Mouse (Mus musculus): Measurements from ENCODE around the gene Irak3.
"Not testable (repeated sequence)": the region's sequence is repeated elsewhere in the genome, so short reads cannot be mapped to it uniquely, and the experiment has no call there.

Irak3 gene

DNA sequence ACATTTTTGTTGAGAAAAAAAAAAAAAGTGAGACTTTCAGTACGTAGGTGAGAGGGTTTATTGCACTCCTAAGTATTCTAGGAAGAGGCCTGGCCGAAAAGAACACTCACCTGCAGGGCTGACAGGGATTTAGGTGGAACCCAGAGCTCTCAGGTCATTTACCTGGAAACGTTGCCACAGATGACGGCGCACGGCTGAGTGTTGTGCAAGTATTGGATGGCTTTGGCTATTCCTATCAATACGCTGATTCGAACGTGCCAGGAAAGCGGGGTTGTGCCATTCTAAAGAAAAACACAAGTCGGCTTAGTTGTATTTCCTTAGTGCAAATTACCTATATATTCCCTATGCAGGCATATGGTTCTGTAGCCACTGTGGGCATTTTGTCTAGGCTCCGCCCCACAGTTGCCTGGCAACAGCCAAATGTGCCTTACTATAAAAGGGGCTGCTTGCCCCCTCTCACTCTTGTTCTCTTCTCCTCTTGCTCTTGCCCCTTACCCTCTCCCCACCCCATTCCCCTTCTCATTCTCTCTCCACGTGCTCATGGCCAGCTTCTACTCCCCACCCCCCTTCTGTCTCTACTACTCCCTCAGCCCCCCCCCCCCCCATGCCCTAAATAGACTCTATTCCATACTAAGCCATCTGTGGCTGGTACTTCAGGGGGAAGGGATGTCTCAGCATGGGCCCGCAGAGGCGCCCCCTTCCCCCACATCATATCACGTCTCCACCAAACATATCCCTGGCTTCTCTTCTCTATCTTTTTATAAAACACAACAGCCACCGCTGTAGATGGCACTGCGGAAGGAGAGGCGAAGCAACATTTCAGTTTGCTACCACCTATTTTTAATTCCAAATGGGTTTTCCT lies 36.8 kb downstream of the Irak3 start:
- no peak for DNase-seq (ENCODE audit: extremely low read depth, insufficient read length, low spot score)

DNA sequence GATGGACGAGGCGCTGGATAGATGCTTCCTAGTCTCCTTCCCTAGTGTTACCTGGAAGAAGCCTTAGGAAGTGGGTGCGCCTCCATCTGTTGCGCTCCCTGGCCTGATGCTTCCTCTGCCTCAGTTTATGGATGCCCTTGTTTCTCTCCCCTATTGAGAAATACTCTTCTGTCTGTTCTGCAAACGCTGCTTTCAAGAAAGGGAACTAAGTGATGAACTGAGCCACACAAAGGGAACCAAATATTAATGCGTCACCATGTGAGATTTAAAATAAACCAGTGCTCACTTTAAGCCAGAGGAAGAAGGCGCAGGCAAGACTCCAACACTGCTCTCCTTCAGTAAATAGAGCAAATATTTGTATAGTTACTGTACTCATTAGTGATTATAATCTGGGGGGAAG lies 38.4 kb downstream of the Irak3 start:
- DNase-seq (ENCODE audit: extremely low read depth, insufficient read length, low spot score): no peak

DNA sequence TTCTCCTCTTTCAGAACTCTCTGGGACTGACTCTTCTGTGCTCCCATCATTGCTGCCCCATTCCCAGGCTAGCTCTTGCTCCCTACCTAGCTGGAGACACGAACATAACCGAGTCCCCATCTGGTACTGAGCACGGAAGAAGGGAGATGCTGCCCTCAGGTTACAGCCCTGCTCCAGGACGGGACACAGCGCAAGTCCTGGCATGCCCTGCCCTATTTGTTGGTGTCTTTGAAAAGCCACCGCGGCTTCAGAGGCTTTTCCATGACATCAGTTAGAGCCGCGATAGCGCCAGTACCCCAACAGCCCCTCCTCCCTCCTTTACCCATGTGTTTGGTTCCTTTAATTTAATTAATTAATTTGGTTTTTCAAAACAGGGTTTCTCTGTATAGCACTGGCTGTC lies 39.1 kb downstream of the Irak3 start:
- DNase-seq (ENCODE audit: extremely low read depth, insufficient read length, low spot score): no peak

DNA sequence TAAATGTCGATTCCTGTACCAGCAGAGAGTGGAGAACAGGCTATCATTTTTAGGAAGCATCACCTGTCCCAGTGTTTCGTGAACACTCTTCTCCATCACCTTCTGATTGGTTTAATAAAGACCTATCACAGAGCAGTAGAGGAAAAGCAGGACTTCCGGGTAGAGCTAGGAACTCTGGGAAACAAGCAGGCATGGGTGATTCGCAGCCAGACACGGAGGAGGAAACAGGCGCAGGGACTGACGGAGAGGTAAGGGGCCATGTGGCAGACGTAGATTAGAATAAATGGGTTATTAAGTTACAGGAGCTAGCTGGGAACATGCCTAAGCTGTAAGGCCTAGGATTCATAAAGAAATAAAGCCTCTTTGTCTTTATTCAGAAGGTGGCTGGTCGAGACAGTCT lies 41.4 kb downstream of the Irak3 start:
- no peak for DNase-seq (ENCODE audit: extremely low read depth, insufficient read length, low spot score)

DNA sequence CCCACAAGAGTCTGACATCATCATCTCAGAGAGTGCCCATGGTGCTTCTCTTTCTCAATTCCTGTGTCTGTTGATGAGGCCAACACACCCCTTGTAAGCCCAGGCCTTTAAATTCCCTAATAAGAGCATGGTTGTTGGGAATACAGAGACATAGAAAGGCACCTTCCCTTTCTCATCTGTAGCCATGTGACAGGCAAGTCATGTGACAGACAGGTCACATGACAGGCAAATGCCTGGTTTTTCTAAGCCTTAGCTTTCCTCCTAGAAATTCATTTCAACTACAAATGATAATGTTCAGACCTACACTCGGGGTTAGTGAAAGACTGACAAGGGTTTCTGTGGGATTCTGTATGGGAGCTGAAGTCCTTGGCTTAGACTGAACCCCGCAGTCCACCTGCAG lies 48.0 kb downstream of the Irak3 start:
- DNase-seq (ENCODE audit: extremely low read depth, insufficient read length, low spot score): no peak

DNA sequence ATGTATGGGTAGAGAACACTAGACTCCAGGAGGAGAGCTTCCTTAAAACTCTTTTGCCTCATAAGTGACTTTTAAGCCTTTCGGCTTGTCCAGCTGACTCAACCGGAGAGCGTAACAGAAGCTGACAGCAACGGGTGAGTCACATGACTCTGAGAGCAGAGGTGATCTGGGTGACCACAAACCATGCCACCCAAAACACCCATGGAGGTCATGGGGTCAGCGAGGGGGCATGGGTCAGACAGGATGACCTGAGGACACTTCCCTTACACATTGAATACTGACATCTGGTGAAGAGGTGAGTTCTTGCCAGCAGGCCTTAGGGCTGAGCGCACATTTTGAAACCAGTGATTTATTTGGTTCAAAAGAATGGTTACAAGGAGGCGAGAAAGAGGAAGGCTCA lies 50.3 kb downstream of the Irak3 start:
- DNase-seq (ENCODE audit: extremely low read depth, insufficient read length, low spot score): no peak

DNA sequence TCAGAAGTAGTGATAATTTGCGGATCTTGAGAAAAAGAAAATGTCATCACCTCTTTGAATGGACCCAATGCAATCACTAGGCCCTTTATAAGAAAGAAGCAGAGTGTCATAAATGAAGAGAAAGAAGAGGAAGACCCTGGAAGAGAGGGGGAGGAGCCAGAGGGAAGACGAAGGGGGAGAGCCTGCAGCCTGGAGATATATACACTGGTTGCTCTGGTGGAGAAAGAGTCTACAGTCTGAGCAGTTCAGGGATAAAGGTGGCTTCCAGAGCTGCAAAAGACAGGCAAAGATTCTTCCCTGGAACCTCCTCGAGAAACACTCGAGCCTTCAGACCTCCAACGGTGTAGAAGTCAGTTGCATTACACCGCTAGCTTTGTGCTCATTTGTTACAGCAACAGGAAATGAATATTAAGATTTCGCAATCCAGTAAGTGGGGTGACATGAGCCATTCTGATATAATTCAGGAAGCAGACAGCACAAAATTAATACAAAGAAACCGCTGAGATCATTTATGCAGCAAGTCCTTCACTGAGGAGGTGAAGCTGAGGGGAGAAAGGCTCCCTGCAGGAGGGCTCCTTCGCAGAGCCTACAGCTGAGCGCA lies 60.9 kb downstream of the Irak3 start:
- DNase-seq (ENCODE audit: extremely low read depth, insufficient read length, low spot score): no peak

DNA sequence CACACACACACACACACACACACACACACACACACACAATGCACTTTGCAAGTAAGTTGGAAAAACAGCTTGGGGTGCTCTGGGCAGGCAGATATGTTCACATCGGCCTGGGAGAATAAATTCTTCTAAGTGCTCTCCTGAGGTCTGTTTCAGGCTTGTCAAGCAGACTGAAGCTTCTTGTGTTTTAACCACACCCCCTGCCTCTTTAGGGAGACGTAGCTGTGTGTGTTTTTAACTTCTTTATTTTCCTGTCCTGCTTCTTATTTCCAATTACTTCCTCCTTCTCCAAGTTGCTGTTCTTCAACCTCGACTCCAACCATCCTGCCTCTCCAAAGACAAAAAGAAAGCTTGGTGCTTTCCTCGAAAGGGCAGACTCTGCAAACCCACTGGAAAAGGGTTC lies 61.7 kb downstream of the Irak3 start:
- DNase-seq (ENCODE audit: extremely low read depth, insufficient read length, low spot score): no peak

DNA sequence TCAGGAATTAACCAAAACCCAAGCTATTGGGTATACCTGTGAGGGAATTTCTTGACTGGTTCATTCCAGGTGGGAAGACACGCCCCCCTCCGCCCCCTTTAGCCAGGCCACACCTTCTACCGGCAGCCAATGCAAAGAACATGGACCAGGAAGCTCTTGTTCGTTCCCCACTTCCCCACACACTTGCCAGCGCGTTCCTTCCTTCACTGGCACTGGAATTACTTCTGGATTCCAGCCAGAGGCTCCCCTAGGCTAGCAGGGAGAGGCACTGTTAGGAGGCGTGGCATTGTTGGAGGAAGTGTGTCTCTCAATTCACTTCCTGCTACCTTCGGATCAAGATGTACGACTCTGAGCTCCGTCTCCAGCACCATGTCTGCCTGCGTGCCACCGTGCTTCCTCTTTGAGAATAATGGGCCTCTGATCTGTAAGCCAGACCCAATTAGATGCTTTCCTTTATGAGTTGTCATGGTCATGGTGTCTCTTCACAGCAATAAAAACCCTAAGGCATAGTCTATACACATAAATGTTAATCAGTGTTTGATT lies 65.8 kb downstream of the Irak3 start:
- no peak for DNase-seq (ENCODE audit: extremely low read depth, insufficient read length, low spot score)

DNA sequence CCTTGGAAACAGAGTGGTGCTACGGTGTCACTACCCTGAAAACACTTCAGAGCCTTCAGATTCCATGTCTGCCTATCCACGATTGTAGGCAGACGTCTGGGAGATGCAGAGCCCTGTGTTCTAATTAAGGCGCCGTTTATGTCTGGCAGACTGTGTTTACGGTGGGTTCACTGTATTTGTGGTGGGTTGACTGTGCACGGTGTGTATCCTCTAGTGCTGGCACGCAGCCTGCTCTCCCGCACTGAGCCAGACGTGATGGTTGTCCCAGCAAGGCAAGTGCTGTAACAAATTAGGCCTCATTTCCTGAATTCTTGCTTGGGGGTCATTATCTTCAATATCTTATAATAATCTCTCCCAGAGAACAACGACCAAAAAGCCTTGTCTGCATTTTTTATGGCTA lies 68.2 kb downstream of the Irak3 start:
- DNase-seq (ENCODE audit: extremely low read depth, insufficient read length, low spot score): no peak

DNA sequence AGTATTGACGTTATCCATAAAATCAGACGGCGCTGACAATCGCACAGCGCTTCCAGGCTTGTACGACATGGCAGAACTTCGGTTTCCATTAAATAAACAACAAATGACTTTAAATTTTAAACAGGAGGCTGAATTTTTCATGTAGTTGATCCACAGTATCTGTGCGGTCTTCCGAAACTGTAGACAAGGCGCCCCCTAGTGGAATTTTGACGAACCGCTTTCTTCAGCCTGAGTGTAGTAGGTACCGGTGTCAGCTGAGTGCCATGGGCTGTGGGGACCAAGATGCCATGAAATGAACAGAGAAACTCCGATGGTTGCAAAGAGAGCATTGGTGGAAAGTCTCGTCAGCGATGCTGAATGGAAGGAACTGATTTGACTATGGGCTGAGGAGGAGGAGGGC lies 71.3 kb downstream of the Irak3 start:
- DNase-seq (ENCODE audit: extremely low read depth, insufficient read length, low spot score): no peak

DNA sequence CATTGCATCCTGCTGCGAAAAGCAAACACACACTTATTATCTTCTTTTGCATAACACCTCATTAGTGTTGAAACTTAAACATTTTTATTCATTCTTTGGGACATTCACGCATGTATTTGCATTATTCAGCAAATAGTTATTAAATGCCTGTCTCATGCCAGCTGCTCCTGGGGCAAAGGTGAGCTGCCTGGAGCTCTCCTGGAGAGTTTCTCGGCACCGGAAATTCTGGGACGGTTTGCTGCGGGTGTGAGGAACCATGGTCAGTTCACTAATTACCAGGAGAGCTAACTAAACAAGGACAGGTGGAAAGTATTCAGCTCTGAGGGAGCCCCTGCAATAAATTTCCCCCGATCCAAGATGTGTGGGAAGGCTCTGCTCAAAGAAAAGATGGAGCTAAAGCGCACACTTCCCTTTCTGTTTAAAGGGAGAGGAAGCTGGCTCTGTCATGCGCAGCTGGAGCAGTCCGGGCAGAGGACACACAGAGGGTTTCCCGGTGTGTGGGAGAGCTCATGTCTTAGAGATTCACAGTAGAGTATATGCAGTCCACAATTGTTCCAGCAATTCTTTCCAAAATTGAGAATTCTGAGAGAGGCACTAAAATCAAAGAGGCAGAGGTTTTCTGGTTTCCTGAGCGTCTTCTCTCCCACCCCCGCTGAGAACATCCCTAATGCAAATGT lies 73.2 kb downstream of the Irak3 start:
- no peak for DNase-seq (ENCODE audit: extremely low read depth, insufficient read length, low spot score)

DNA sequence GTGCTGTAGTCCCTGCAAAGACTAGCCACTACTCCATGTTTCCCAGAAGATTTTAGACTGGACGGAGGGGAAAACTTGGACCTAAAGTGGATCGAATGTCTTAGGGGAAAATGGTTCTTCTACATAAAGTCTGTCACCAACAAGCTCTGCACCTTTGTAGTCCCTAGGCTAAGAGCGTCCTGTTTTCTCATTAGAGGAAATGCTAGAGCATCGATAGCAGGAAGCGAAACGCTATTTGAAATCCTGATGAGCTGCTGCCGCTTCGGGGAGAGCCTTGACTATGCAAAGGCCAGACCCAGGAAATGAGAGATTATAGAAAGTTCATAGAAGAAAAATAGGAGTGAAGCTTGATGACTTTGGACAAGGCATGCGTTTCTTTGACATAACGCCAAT lies 76.5 kb downstream of the Irak3 start:
- DNase-seq (ENCODE audit: extremely low read depth, insufficient read length, low spot score): no peak

DNA sequence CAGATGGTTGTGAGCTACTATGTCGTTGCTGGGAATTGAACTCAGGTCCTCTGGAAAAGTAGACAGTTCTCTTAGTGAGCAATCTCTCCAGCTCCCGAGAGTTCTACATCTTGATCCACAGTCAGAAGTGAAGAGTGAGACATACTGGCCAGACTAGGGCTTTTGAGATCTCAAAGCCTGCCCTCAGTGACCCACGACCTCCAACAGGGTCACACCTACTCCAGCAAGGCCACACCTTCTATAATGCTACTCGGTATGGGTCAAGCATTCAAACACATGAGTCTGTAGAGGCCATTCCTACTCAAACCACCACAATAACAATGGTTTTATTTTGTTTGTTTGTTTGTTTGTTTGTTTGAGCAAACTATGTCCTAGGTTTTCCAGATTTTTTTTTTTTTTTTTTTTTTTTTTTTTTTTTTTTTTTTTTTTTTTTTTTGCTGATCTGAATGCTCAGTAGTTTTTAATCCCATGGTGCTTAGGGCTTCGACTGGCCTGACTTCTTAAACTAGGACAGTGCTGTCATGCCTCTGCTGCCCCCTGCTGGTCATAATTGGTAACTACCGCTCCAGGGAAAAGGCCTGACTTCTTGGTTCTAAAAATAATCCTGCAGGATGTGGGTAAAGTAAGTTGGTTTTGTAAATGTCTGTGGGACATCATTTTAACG lies 77.0 kb downstream of the Irak3 start:
- peak; percentile 50 for DNase-seq (ENCODE audit: extremely low read depth, insufficient read length, low spot score)

DNA sequence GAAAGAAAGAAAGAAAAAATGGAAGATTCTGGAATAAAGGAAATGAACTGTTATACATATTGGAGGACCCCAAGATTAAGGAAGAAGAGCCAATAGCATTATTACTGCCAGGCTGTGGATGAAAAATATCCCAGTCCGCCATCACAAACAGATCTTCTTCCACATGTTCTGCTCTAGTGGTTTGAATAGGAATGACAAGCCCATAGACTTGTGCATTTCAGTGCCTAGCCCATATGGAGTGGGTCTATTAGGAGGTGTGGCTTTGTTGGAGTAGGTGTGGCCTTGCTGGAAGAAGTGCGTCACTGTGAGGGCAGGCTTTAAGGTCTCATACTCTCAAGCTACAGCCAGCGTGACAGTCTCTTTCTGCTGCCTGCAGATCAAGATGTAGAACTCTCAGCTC lies 78.2 kb downstream of the Irak3 start:
- no peak for DNase-seq (ENCODE audit: extremely low read depth, insufficient read length, low spot score)

DNA sequence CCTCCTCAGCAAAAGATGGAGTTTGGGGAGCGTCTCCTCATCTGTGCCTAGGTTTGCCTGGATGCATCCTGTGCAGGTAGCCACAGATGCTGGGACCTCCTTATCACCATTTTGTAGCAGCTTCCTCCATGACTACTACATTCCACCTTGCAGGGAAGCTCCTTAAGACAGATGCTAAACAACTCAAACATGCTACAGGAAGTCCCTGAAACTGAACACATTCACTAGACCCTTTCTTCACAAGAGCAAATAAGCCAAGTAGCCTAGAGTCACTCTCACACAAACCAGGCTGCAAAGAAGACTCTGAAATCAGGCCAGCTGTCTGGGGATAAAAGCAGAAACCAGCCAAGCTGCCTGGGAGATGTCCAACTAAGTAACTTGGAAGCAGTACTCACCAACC lies 86.7 kb downstream of the Irak3 start:
- DNase-seq (ENCODE audit: extremely low read depth, insufficient read length, low spot score): no peak

DNA sequence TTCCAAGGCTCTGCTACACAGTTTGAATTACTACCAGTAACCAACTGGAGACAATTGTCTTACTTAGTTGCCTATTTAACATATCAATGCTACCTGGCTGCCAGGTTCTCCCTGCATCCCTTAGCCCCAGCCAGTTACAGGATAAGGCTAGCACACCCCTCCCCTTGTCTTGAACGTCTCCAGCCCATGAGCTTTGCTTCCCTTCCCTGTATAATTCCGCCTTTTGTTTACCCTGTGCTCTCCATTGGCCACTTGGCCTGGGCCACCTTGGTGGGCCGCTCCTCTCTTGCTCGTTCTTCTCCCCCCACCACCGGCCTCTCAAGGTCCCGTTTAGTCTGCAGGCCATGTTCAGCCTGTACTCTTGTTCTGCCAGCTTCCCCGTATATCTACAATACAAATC lies 87.4 kb downstream of the Irak3 start:
- no peak for DNase-seq (ENCODE audit: extremely low read depth, insufficient read length, low spot score)

DNA sequence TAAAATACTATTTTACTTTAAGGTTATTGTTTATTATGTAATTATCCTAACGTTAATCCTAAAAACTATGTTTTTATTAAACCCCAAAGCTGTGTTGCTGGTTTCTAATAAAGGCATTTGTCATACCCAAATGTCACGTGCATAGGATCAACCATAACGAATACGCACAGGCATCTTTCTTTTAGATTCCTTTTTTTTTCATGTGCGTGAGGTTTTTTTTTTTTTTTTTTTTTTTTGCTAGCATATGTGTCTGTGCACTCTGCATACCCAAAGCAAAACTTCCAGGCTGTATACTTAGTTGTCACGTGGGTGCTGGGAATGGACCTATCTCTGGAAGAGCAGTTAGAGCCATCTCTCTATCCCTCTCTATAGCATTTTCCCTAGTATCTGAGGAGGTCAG lies 88.0 kb downstream of the Irak3 start:
- DNase-seq (ENCODE audit: extremely low read depth, insufficient read length, low spot score): no peak

DNA sequence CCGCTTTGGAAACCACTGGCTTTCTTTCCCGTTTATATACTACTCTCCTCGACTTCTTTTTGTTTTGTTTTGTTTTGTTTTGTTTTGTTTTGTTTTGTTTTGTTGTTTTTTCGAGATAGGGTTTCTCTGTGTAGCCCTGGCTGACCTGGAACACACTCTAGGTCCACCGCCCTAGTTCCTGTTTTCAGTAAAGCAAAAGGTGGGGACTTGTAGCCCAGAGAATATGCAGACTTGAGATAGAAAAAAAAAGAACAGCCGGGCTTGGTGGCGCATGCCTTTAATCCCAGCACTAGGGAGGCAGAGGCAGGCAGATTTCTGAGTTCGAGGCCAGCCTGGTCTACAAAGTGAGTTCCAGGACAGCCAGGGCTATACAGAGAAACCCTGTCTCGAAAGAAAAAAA lies 88.4 kb downstream of the Irak3 start:
- not testable (repeated sequence) for DNase-seq (ENCODE audit: extremely low read depth, insufficient read length, low spot score)

DNA sequence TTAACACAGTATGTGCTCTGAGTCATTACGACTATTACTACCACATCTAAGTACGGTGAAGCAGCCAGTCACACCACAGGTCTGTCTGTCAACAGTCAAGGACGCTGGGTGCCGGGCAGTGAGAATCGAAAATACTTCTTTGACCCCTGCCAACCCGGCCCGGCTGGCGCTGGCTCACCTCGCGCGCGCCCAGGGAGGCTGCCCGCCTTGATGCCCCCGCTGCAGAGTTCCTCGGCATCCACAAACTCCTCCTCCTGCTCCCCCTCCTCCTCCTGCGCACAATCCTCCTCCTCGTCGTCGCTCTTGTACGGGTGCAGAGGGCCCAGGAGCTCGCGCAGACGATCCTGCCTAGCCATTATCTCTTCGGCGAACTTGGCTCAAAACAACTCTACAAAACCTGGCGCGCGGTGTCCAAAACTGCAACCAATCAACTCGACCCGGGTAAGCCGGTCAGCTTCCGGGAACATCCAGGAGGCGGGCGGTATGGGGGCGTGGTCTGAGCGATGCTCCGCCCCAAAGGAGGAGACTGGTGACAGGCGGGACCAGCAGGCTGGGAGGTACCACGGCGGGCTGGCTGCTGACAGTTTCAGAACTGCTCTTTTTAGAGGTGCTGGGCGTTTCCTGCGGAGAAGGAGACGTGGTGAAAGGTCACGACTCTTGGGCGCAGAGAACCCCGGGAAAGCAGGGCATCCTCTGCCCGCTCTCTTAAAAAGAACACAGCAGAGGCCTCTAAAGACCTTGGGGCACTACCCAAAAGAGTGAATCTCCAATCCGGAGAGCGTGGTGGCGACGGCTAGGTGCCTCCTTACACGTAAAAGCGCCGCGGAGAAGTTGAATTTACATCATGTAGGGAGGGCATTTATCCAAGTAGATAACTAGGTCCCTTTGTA lies 89.2 kb downstream of the Irak3 start, which contains the start of gene Helb:
Gene Helb (minus strand): TSS at position 481 of the 890 bp plus-strand sequence.
- peak; percentile 97 for DNase-seq (ENCODE audit: extremely low read depth, insufficient read length, low spot score)

Data from 3134 (cell line).